Mouse (Mus musculus) heart, adult 18-20 months (tissue): ENCODE measurements around the gene Rab26. TPM values are rescaled to one million over a fixed set of nuclear protein-coding genes. Genes with fewer than 3 reads are reported as not detected.

Source experiments
- DNase-seq, 2 experiments: peaks; one replicate each; pipeline ENCODE4 v3.0.0; 2021 to 2022; ENCODE audit warnings: mixed read lengths in 1 of 2
- total RNA-seq, 2 experiments: library from RNA; stranded (reverse); gene quantifications; 2 replicates each; pipeline ENCODE4 v1.2.3; 2021

The Rab26 gene
- total RNA-seq, 2 experiments from 2014 or later = not detected

DNA sequence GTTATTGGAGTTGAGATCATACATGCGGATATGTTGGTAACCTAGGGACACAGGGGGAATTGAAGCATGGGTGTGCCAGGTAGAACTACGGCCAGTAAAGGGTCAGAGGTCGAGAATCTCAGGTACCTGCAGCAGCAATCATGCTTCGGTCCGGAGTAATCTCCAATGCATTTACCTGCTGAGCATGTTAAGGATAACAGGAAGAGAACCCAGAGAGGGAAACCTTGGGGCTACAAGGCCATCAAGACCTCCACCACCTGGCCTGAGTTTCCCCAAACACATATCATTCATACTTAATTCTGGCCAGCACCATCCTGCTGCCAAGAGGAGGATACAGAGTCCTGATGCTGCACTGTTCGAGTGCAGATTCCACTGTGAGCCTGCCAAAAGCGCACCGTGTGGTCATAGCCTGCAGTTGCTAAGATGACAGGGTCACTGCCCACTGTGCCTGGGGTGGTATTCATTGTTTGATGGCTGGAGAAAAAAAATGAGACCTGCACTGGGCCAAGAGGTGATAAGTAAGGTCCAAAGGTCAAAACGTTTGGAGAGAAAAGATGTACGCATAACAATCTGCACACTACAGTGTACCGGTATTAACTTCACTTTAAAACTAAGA, 55.9 kb downstream of the Rab26 start:
- DNase-seq = no peak

Other genes with a start within 250 kb of the Rab26 start
- under 1 TPM in 1 of 2 experiments, not detected in 1; 0.05 TPM for gene Abca17, start 183.1 kb downstream of the Rab26 start, total RNA-seq
- gene Abca3, start 182.3 kb downstream of the Rab26 start, total RNA-seq = 10 to 100 TPM; 11.1 to 13.1 TPM
- gene Rnps1, start 119.6 kb downstream of the Rab26 start, total RNA-seq = 10 to 100 TPM; 60.6 to 64.6 TPM
- 100 to 1,000 TPM; 472 to 487 TPM for gene Eci1, start 107.6 kb downstream of the Rab26 start, total RNA-seq
- 1 to 10 TPM in 1 of 2 experiments, under 1 TPM in 1; 0.69 to 1.5 TPM for gene Dnase1l2, start 91.1 kb downstream of the Rab26 start, total RNA-seq
- 10 to 100 TPM in 1 of 2 experiments, 1 to 10 TPM in 1; 9.8 to 10.1 TPM for gene E4f1, start 63.9 kb downstream of the Rab26 start, total RNA-seq
- 10 to 100 TPM; 40.1 to 43.5 TPM for gene Pgp, start 63.8 kb downstream of the Rab26 start, total RNA-seq
- gene Bricd5, start 60.3 kb downstream of the Rab26 start, total RNA-seq = not detected
- 10 to 100 TPM in 1 of 2 experiments, 1 to 10 TPM in 1; 8.1 to 10.3 TPM for gene Mlst8, start 55.1 kb downstream of the Rab26 start, total RNA-seq
- gene Caskin1, start 45.6 kb downstream of the Rab26 start, total RNA-seq = under 1 TPM; 0.15 to 0.20 TPM
- 10 to 100 TPM; 35.8 to 38.5 TPM for gene Traf7, start 6.3 kb downstream of the Rab26 start, total RNA-seq
- gene Pkd1, start 15.6 kb upstream of the Rab26 start, total RNA-seq = 10 to 100 TPM; 34.1 to 34.5 TPM
- gene Tsc2, start 98.4 kb upstream of the Rab26 start, total RNA-seq = 100 to 1,000 TPM; 104 to 108 TPM
- 1 to 10 TPM; 2.6 to 3.1 TPM for gene Nthl1, start 98.5 kb upstream of the Rab26 start, total RNA-seq
- gene Slc9a3r2, start 116.1 kb upstream of the Rab26 start, total RNA-seq = 100 to 1,000 TPM in 1 of 2 experiments, 10 to 100 TPM in 1; 88.2 to 103 TPM
- not detected for gene Npw, start 124.2 kb upstream of the Rab26 start, total RNA-seq
- 10 to 100 TPM; 16.4 to 17.2 TPM for gene Zfp598, start 135.5 kb upstream of the Rab26 start, total RNA-seq
- gene Syngr3, start 155.7 kb upstream of the Rab26 start, total RNA-seq = under 1 TPM in 1 of 2 experiments, not detected in 1; 0.17 TPM
- 10 to 100 TPM; 24.0 to 24.3 TPM for gene Gfer, start 161.9 kb upstream of the Rab26 start, total RNA-seq
- gene Noxo1, start 162.0 kb upstream of the Rab26 start, total RNA-seq = under 1 TPM; 0.77 to 0.99 TPM
- 10 to 100 TPM; 18.0 to 20.1 TPM for gene Tbl3, start 173.4 kb upstream of the Rab26 start, total RNA-seq
- gene Rnf151, start 183.9 kb upstream of the Rab26 start, total RNA-seq = not detected
- 100 to 1,000 TPM; 701 to 738 TPM for gene Rps2, start 183.9 kb upstream of the Rab26 start, total RNA-seq
- 1,000 to 10,000 TPM in 1 of 2 experiments, 100 to 1,000 TPM in 1; 976 to 1,178 TPM for gene Ndufb10, start 190.3 kb upstream of the Rab26 start, total RNA-seq
- gene Rpl3l, start 193.6 kb upstream of the Rab26 start, total RNA-seq = 100 to 1,000 TPM; 390 to 433 TPM
- gene Msrb1, start 202.4 kb upstream of the Rab26 start, total RNA-seq = 100 to 1,000 TPM; 181 to 183 TPM
- under 1 TPM in 1 of 2 experiments, not detected in 1; 0.33 TPM for gene Hs3st6, start 218.8 kb upstream of the Rab26 start, total RNA-seq